Mouse (Mus musculus): ENCODE results near the gene Zbtb20. TPM values are rescaled to one million over a fixed set of nuclear protein-coding genes. Genes with fewer than 3 reads are reported as not detected.

Zbtb20 gene
- polyA plus RNA-seq, 1 experiment from 2014 or later: 24.5 TPM

- peaks cover 7% of the 10 kb centered on the region; the same call in 1 of the 2 replicates for H3K36me3 ChIP-seq
- no peaks in the 10 kb centered on the region for H3K9me3 ChIP-seq (replicated peaks)
- H3K27ac ChIP-seq (replicated peaks): no peak overlapping the region
- no peaks in the 10 kb centered on the region for H3K4me1 ChIP-seq
- no peak overlapping the region for H3K4me3 ChIP-seq
- no peak for DNase-seq (ENCODE audit: low spot score)
- WGBS: 82% methylated on average over 21 of the region's 21 CpGs
- H3K27me3 ChIP-seq (ENCODE audit: low read depth, poor library complexity, severe bottlenecking): no peaks in the 10 kb centered on the region
Observed at GRCm38 (mm10) chr16:43638406-43639049, 762.8 kb downstream of the Zbtb20 start.

GRCm38 (mm10) chr16:43641230-43641629 is 765.5 kb downstream of the Zbtb20 start:
- 87% methylated on average over 8 of the region's 8 CpGs for WGBS
- Histone ChIP-seq H3K4me1 (no peaks in the 10 kb centered on the region), H3K36me3 (no peaks in the 10 kb centered on the region), H3K9me3 (replicated peaks) (no peaks in the 10 kb centered on the region), H3K27me3 (ENCODE audit: low read depth, poor library complexity, severe bottlenecking) (no peaks in the 10 kb centered on the region), H3K27ac (replicated peaks) (no peak overlapping the region), H3K4me3 (no peak overlapping the region)
- DNase-seq (ENCODE audit: low spot score): no peak

GRCm38 (mm10) chr16:43645879-43646278 is 770.2 kb downstream of the Zbtb20 start:
- no peak overlapping the region for H3K4me3 ChIP-seq
- no peaks in the 10 kb centered on the region for H3K36me3 ChIP-seq
- no peaks in the 10 kb centered on the region for H3K4me1 ChIP-seq
- no peaks in the 10 kb centered on the region for H3K27me3 ChIP-seq (ENCODE audit: low read depth, poor library complexity, severe bottlenecking)
- no peak for DNase-seq (ENCODE audit: low spot score)
- no peaks in the 10 kb centered on the region for H3K9me3 ChIP-seq (replicated peaks)
- H3K27ac ChIP-seq (replicated peaks): no peak overlapping the region
- 89% methylated on average over 4 of the region's 4 CpGs for WGBS

GRCm38 (mm10) chr16:43646943-43647342 is 771.3 kb downstream of the Zbtb20 start:
- no peak overlapping the region for H3K4me3 ChIP-seq
- H3K36me3 ChIP-seq: no peaks in the 10 kb centered on the region
- H3K27me3 ChIP-seq (ENCODE audit: low read depth, poor library complexity, severe bottlenecking): no peaks in the 10 kb centered on the region
- H3K9me3 ChIP-seq (replicated peaks): no peaks in the 10 kb centered on the region
- 92% methylated on average over 3 of the region's 3 CpGs for WGBS
- H3K4me1 ChIP-seq: no peaks in the 10 kb centered on the region
- H3K27ac ChIP-seq (replicated peaks): no peak overlapping the region
- no peak for DNase-seq (ENCODE audit: low spot score)

- no peak for DNase-seq (ENCODE audit: low spot score)
- H3K36me3 ChIP-seq: no peaks in the 10 kb centered on the region
- no peak overlapping the region for H3K27ac ChIP-seq (replicated peaks)
- H3K4me3 ChIP-seq: no peak overlapping the region
- H3K27me3 ChIP-seq (ENCODE audit: low read depth, poor library complexity, severe bottlenecking): no peaks in the 10 kb centered on the region
- H3K9me3 ChIP-seq (replicated peaks): no peaks in the 10 kb centered on the region
- WGBS: 92% methylated on average over 1 of the region's 1 CpGs
- H3K4me1 ChIP-seq: no peaks in the 10 kb centered on the region
Observed at GRCm38 (mm10) chr16:43647641-43648040, 772.0 kb downstream of the Zbtb20 start.

- no peaks in the 10 kb centered on the region for H3K4me1 ChIP-seq
- no peaks in the 10 kb centered on the region for H3K36me3 ChIP-seq
- no peak overlapping the region for H3K4me3 ChIP-seq
- no peak for DNase-seq (ENCODE audit: low spot score)
- no peaks in the 10 kb centered on the region for H3K9me3 ChIP-seq (replicated peaks)
- no peaks in the 10 kb centered on the region for H3K27me3 ChIP-seq (ENCODE audit: low read depth, poor library complexity, severe bottlenecking)
- H3K27ac ChIP-seq (replicated peaks): no peak overlapping the region
- WGBS: 92% methylated on average over 3 of the region's 3 CpGs
Observed at GRCm38 (mm10) chr16:43650355-43651080, 774.8 kb downstream of the Zbtb20 start.

GRCm38 (mm10) chr16:43653288-43653687 is 777.6 kb downstream of the Zbtb20 start:
- H3K4me3 ChIP-seq: no peak overlapping the region
- DNase-seq (ENCODE audit: low spot score): no peak
- H3K27ac ChIP-seq (replicated peaks): no peak overlapping the region
- H3K4me1 ChIP-seq: no peaks in the 10 kb centered on the region
- no peaks in the 10 kb centered on the region for H3K9me3 ChIP-seq (replicated peaks)
- 90% methylated on average over 2 of the region's 2 CpGs for WGBS
- no peaks in the 10 kb centered on the region for H3K36me3 ChIP-seq
- no peaks in the 10 kb centered on the region for H3K27me3 ChIP-seq (ENCODE audit: low read depth, poor library complexity, severe bottlenecking)

- 94% methylated on average over 3 of the region's 3 CpGs for WGBS
- no peak overlapping the region for H3K4me3 ChIP-seq
- H3K27ac ChIP-seq (replicated peaks): no peak overlapping the region
- DNase-seq (ENCODE audit: low spot score): no peak
- no peaks in the 10 kb centered on the region for H3K36me3 ChIP-seq
- no peaks in the 10 kb centered on the region for H3K4me1 ChIP-seq
- H3K9me3 ChIP-seq (replicated peaks): no peaks in the 10 kb centered on the region
- H3K27me3 ChIP-seq (ENCODE audit: low read depth, poor library complexity, severe bottlenecking): no peaks in the 10 kb centered on the region
Observed at GRCm38 (mm10) chr16:43654269-43654668, 778.6 kb downstream of the Zbtb20 start.

- no peak overlapping the region for H3K4me3 ChIP-seq
- H3K4me1 ChIP-seq: no peaks in the 10 kb centered on the region
- H3K27ac ChIP-seq (replicated peaks): no peak overlapping the region
- WGBS: 87% methylated on average over 6 of the region's 6 CpGs
- H3K9me3 ChIP-seq (replicated peaks): no peaks in the 10 kb centered on the region
- H3K36me3 ChIP-seq: no peaks in the 10 kb centered on the region
- H3K27me3 ChIP-seq (ENCODE audit: low read depth, poor library complexity, severe bottlenecking): no peaks in the 10 kb centered on the region
- no peak for DNase-seq (ENCODE audit: low spot score)
Observed at GRCm38 (mm10) chr16:43655183-43655787, 779.6 kb downstream of the Zbtb20 start.

GRCm38 (mm10) chr16:43661576-43661975 is 785.9 kb downstream of the Zbtb20 start:
- Histone ChIP-seq H3K27me3 (ENCODE audit: low read depth, poor library complexity, severe bottlenecking) (no peaks in the 10 kb centered on the region), H3K4me1 (peaks cover 1% of the 10 kb centered on the region), H3K4me3 (no peak overlapping the region), H3K36me3 (no peaks in the 10 kb centered on the region), H3K9me3 (replicated peaks) (no peaks in the 10 kb centered on the region), H3K27ac (replicated peaks) (no peak overlapping the region)
- WGBS: 94% methylated on average over 5 of the region's 5 CpGs
- DNase-seq (ENCODE audit: low spot score): no peak

- no peak overlapping the region for H3K4me3 ChIP-seq
- H3K27ac ChIP-seq (replicated peaks): no peak overlapping the region
- H3K36me3 ChIP-seq: no peaks in the 10 kb centered on the region
- no peaks in the 10 kb centered on the region for H3K9me3 ChIP-seq (replicated peaks)
- no peaks in the 10 kb centered on the region for H3K27me3 ChIP-seq (ENCODE audit: low read depth, poor library complexity, severe bottlenecking)
- WGBS: 86% methylated on average over 10 of the region's 10 CpGs
- no peak for DNase-seq (ENCODE audit: low spot score)
- H3K4me1 ChIP-seq: peaks cover 9% of the 10 kb centered on the region
Observed at GRCm38 (mm10) chr16:43662124-43663004, 786.7 kb downstream of the Zbtb20 start.

- Histone ChIP-seq H3K27ac (replicated peaks) (no peak within 1 kb of the TSS), H3K4me3 (no peak within 1 kb of the TSS), H3K9me3 (replicated peaks) (no peaks in the 10 kb centered on the region), H3K4me1 (peaks cover 11% of the 10 kb centered on the region), H3K27me3 (ENCODE audit: low read depth, poor library complexity, severe bottlenecking) (no peaks in the 10 kb centered on the region), H3K36me3 (no peaks in the 10 kb centered on the region)
- WGBS: 84% methylated on average over 7 of the region's 7 CpGs
- no peak for DNase-seq (ENCODE audit: low spot score)
Observed at GRCm38 (mm10) chr16:43663978-43664579, 788.4 kb downstream of the Zbtb20 start, which contains the start of gene Tigit. Gene Tigit (minus strand): TSS chr16:43664146.
